Mouse (Mus musculus) kidney, adult 2 months (tissue): ENCODE measurements around the gene Slc22a21.

ENCODE experiments used
- CTCF ChIP-seq: fragments of 200-500 bp; conservative IDR thresholded peaks from 2 replicates; pipeline ENCODE4 v1.5.1; 2011; ENCODE audit warnings: low read depth, mild to moderate bottlenecking, control low read depth, low read length, moderate library complexity, mixed read lengths; ENCODE audit not compliant: insufficient read depth, insufficient read length
- POLR2A ChIP-seq: fragments of 200-500 bp; IDR thresholded peaks from one replicate; pipeline ENCODE4 v1.6.1; 2011; ENCODE audit warnings: low read depth, low read length, control low read depth

GRCm38 (mm10) chr11:53911011-53911410, 69.1 kb downstream of the Slc22a21 start:
- TF ChIP-seq POLR2A (no peak), CTCF (no peak)
